Mouse (Mus musculus) heart, postnatal 0 days (tissue): ENCODE measurements around the gene Adam1a.
"Not testable (repeated sequence)": the region's sequence is repeated elsewhere in the genome, so short reads cannot be mapped to it uniquely, and the experiment has no call there.

ENCODE experiments used
- CTCF ChIP-seq: IDR thresholded peaks from 2 replicates; pipeline ENCODE4 v1.5.1; 2016; ENCODE audit warnings: antibody characterized with exemption, control low read depth, low read depth
- EP300 ChIP-seq: IDR thresholded peaks from 2 replicates; pipeline ENCODE4 v1.6.1; 2016; ENCODE audit warnings: antibody characterized with exemption, low read depth

- not testable (repeated sequence) for TF ChIP-seq CTCF, EP300
Measured at GRCm38 (mm10) chr5:121519758-121520157, 25.5 kb downstream of the Adam1a start.
